Mouse (Mus musculus): Measurements from ENCODE around the gene Afap1.
A peak's percentile ranks its signal among the peaks of the same experiment; 100 is the strongest.

The Afap1 gene

GRCm38 (mm10) chr5:35893093-35893804 lies at the start of gene Afap1:
TSS of gene Afap1 (plus strand) at chr5:35893319.
- DNase-seq: peak; percentile 100

- no peak for DNase-seq
Observed at GRCm38 (mm10) chr5:35851485-35851884, 41.6 kb upstream of the Afap1 start.

- no peak for DNase-seq
Observed at GRCm38 (mm10) chr5:35853463-35853862, 39.7 kb upstream of the Afap1 start.

- no peak for DNase-seq
Observed at GRCm38 (mm10) chr5:35856245-35856644, 36.9 kb upstream of the Afap1 start.

GRCm38 (mm10) chr5:35858069-35858468 lies 35.0 kb upstream of the Afap1 start:
- DNase-seq: peak; percentile 61

- no peak for DNase-seq
Observed at GRCm38 (mm10) chr5:35861456-35861855, 31.7 kb upstream of the Afap1 start.

GRCm38 (mm10) chr5:35869973-35870372 lies 23.1 kb upstream of the Afap1 start:
- DNase-seq: no peak

- DNase-seq: peak; percentile 80
Observed at GRCm38 (mm10) chr5:35870408-35871012, 22.6 kb upstream of the Afap1 start.

- DNase-seq: peak; percentile 17
Observed at GRCm38 (mm10) chr5:35873382-35873781, 19.7 kb upstream of the Afap1 start.

- no peak for DNase-seq
Observed at GRCm38 (mm10) chr5:35876236-35876635, 16.9 kb upstream of the Afap1 start.

- no peak for DNase-seq
Observed at GRCm38 (mm10) chr5:35879199-35879598, 13.9 kb upstream of the Afap1 start.

GRCm38 (mm10) chr5:35882391-35882790 lies 10.7 kb upstream of the Afap1 start:
- peak; percentile 62 for DNase-seq

GRCm38 (mm10) chr5:35884262-35884661 lies 8.9 kb upstream of the Afap1 start:
- peak; percentile 59 for DNase-seq

GRCm38 (mm10) chr5:35884689-35885088 lies 8.4 kb upstream of the Afap1 start:
- DNase-seq: no peak

GRCm38 (mm10) chr5:35888959-35889358 lies 4.2 kb upstream of the Afap1 start:
- no peak for DNase-seq

GRCm38 (mm10) chr5:35889641-35890040 lies 3.5 kb upstream of the Afap1 start:
- no peak for DNase-seq

GRCm38 (mm10) chr5:35890985-35891730 lies 2.0 kb upstream of the Afap1 start:
- no peak for DNase-seq

GRCm38 (mm10) chr5:35892363-35892762 lies 756 bp upstream of the Afap1 start:
- no peak for DNase-seq

GRCm38 (mm10) chr5:35893805-35894260 lies 714 bp downstream of the Afap1 start:
- DNase-seq: peak; percentile 76

- peak; percentile 64 for DNase-seq
Observed at GRCm38 (mm10) chr5:35894295-35895047, 1.4 kb downstream of the Afap1 start.

GRCm38 (mm10) chr5:35895926-35896325 lies 2.8 kb downstream of the Afap1 start:
- no peak for DNase-seq

GRCm38 (mm10) chr5:35896556-35896955 lies 3.4 kb downstream of the Afap1 start:
- no peak for DNase-seq

GRCm38 (mm10) chr5:35897147-35897546 lies 4.0 kb downstream of the Afap1 start:
- no peak for DNase-seq

Data from kidney, adult 18-20 months (tissue).